Mouse (Mus musculus) embryonic facial prominence, embryonic 15.5 days (tissue): ENCODE results near the gene Mvb12b. TPM values are rescaled to one million over a fixed set of nuclear protein-coding genes. Genes with fewer than 3 reads are reported as not detected.

Experiments
- ATAC-seq: fragments of 200-750 bp; cut with Nextera tagmentation; 2 replicates; pipeline ENCODE4 v1.8.0; 2017; ENCODE audit warnings: low read depth, moderate TSS enrichment; ENCODE audit not compliant: insufficient number of reproducible peaks, low FRiP score, low TSS enrichment
- H3K27ac ChIP-seq: fragments of 300-500 bp; sonication (generic); replicated peaks from 2 replicates; pipeline ENCODE4 v1.5.1; 2015; ENCODE audit warnings: mild to moderate bottlenecking, inconsistent platforms
- H3K27me3 ChIP-seq: fragments of 300-500 bp; sonication (generic); 2 replicates; pipeline ENCODE4 v1.6.1; 2015; ENCODE audit warnings: inconsistent platforms
- H3K36me3 ChIP-seq: fragments of 300-500 bp; sonication (generic); 2 replicates; pipeline ENCODE4 v1.6.1; 2015; ENCODE audit warnings: mild to moderate bottlenecking, inconsistent platforms
- H3K4me1 ChIP-seq: fragments of 300-500 bp; sonication (generic); 2 replicates; pipeline ENCODE4 v1.6.1; 2015; ENCODE audit warnings: inconsistent platforms
- H3K4me2 ChIP-seq: fragments of 300-500 bp; sonication (generic); replicated peaks from 2 replicates; pipeline ENCODE4 v1.6.1; 2015; ENCODE audit warnings: mild to moderate bottlenecking, inconsistent platforms
- H3K4me3 ChIP-seq: fragments of 300-500 bp; sonication (generic); replicated peaks from 2 replicates; pipeline ENCODE4 v1.5.1; 2015; ENCODE audit warnings: mild to moderate bottlenecking, inconsistent platforms
- H3K9ac ChIP-seq: fragments of 300-500 bp; sonication (generic); 2 replicates; pipeline ENCODE4 v1.6.1; 2015; ENCODE audit warnings: inconsistent platforms
- H3K9me3 ChIP-seq: fragments of 300-500 bp; sonication (generic); replicated peaks from 2 replicates; pipeline ENCODE4 v1.6.1; 2016; ENCODE audit warnings: inconsistent platforms
- WGBS: fragments of 180-500 bp; shearing (Covaris S2); methylation state at CpG from one replicate; pipeline ENCODE4 v1.1.7; 2015; 5-methylcytosine and 5-hydroxymethylcytosine counted together
- polyA plus RNA-seq: library from polyadenylated mRNA; unstranded; fragments of >200 nt; fragmentation: Nextera tagmentation; extraction: Ambion mirVana; gene quantifications from 2 replicates; pipeline ENCODE4 v1.2.1, GENCODE M21; 2015

The Mvb12b gene
- polyA plus RNA-seq, 1 experiment from 2014 or later, result 22.8 TPM

- Histone ChIP-seq H3K27ac (no peak overlapping the region), H3K36me3 (no peaks in the 10 kb centered on the region), H3K9me3 (no peaks in the 10 kb centered on the region), H3K27me3 (no peaks in the 10 kb centered on the region), H3K9ac (no peak overlapping the region), H3K4me1 (peaks cover 32% of the 10 kb centered on the region), H3K4me2 (no peak overlapping the region), H3K4me3 (no peak overlapping the region)
- no peak for ATAC-seq
- 96% methylated on average over 5 of the region's 5 CpGs for WGBS
These were observed 79.7 kb downstream of the Mvb12b start for GRCm38 (mm10) chr2:33808032-33808431.

GRCm38 (mm10) chr2:33805640-33806039 lies 82.1 kb downstream of the Mvb12b start:
- Histone ChIP-seq H3K4me3 (no peak overlapping the region), H3K36me3 (peaks cover 13% of the 10 kb centered on the region), H3K9me3 (no peaks in the 10 kb centered on the region), H3K27ac (no peak overlapping the region), H3K27me3 (no peaks in the 10 kb centered on the region), H3K4me2 (no peak overlapping the region), H3K4me1 (peaks cover 12% of the 10 kb centered on the region; the same call in 1 of the 2 replicates), H3K9ac (no peak overlapping the region)
- no peak for ATAC-seq
- 76% methylated on average over 11 of the region's 11 CpGs for WGBS

GRCm38 (mm10) chr2:33803717-33804214 lies 84.0 kb downstream of the Mvb12b start:
- Histone ChIP-seq H3K9me3 (no peaks in the 10 kb centered on the region), H3K4me2 (no peak overlapping the region), H3K4me1 (peaks cover 5% of the 10 kb centered on the region; the same call in 1 of the 2 replicates), H3K9ac (no peak overlapping the region), H3K36me3 (peaks cover 13% of the 10 kb centered on the region), H3K27me3 (no peaks in the 10 kb centered on the region), H3K4me3 (no peak overlapping the region), H3K27ac (no peak overlapping the region)
- ATAC-seq, result no peak
- WGBS, result 67% methylated on average over 4 of the region's 4 CpGs

DNA sequence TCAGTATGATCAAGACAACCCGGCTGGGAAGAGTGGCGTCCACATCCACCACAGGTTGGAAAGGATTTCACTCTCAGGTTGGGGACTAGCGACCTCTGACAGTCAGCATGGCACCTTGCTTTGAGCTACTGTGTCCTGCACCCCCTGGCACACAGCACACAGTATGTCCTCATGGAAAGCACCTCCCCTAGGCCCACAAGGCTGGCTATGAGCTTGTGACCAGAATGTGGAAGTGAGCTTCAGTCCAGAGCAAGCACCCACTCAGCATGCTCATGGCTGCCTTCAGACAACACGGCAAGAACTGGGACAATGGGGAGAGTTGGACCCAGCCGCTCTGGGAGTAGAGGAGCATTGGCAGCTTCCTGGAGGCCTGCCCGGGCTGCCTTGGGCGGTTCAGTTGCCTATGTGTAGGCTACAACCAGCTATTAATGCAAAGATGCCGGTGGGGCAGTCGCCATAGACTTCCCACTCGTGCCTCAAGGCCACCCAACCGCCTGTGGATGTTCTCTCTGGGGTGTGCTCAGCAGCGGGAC lies 84.6 kb downstream of the Mvb12b start:
- no peak for ATAC-seq
- H3K4me2 ChIP-seq, result no peak overlapping the region
- H3K9ac ChIP-seq, result no peak overlapping the region
- H3K4me3 ChIP-seq, result no peak overlapping the region
- H3K9me3 ChIP-seq, result no peaks in the 10 kb centered on the region
- 87% methylated on average over 12 of the region's 12 CpGs for WGBS
- no peaks in the 10 kb centered on the region for H3K27me3 ChIP-seq
- peaks cover 17% of the 10 kb centered on the region for H3K36me3 ChIP-seq
- no peak overlapping the region for H3K27ac ChIP-seq
- H3K4me1 ChIP-seq, result peaks cover 5% of the 10 kb centered on the region; the same call in 1 of the 2 replicates

- no peak overlapping the region for H3K4me3 ChIP-seq
- H3K36me3 ChIP-seq, result peaks cover 19% of the 10 kb centered on the region
- ATAC-seq, result no peak
- no peak overlapping the region for H3K4me2 ChIP-seq
- H3K27ac ChIP-seq, result no peak overlapping the region
- peaks cover 5% of the 10 kb centered on the region; the same call in 1 of the 2 replicates for H3K4me1 ChIP-seq
- no peaks in the 10 kb centered on the region for H3K9me3 ChIP-seq
- WGBS, result 64% methylated on average over 13 of the region's 13 CpGs
- H3K9ac ChIP-seq, result no peak overlapping the region
- no peaks in the 10 kb centered on the region for H3K27me3 ChIP-seq
These were observed 86.0 kb downstream of the Mvb12b start for GRCm38 (mm10) chr2:33801760-33802159.

GRCm38 (mm10) chr2:33801336-33801735 lies 86.4 kb downstream of the Mvb12b start:
- Histone ChIP-seq H3K27me3 (no peaks in the 10 kb centered on the region), H3K27ac (no peak overlapping the region), H3K9ac (no peak overlapping the region), H3K36me3 (peaks cover 19% of the 10 kb centered on the region), H3K9me3 (no peaks in the 10 kb centered on the region), H3K4me3 (no peak overlapping the region), H3K4me2 (no peak overlapping the region), H3K4me1 (peaks cover 5% of the 10 kb centered on the region; the same call in 1 of the 2 replicates)
- WGBS, result 81% methylated on average over 8 of the region's 8 CpGs
- no peak for ATAC-seq

DNA sequence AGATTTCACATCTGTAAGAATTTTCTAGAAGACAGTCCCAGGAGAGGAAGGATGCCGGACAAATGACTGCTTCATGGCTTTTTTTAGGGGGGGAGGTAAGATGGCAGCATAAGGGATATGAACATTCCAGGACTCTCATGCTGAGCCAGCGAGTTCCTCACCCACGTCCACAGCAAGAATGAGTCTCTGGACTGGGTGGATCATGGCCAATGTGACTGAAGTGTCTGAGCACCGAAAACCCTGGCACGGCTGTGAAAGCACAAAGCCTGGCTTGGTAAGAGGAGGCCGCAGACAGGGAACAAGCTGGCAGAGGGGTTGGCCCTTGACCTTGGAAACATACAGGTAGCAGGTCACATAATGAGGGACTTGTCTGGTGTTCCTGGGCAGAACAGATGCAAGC lies 87.5 kb downstream of the Mvb12b start:
- no peak for ATAC-seq

DNA sequence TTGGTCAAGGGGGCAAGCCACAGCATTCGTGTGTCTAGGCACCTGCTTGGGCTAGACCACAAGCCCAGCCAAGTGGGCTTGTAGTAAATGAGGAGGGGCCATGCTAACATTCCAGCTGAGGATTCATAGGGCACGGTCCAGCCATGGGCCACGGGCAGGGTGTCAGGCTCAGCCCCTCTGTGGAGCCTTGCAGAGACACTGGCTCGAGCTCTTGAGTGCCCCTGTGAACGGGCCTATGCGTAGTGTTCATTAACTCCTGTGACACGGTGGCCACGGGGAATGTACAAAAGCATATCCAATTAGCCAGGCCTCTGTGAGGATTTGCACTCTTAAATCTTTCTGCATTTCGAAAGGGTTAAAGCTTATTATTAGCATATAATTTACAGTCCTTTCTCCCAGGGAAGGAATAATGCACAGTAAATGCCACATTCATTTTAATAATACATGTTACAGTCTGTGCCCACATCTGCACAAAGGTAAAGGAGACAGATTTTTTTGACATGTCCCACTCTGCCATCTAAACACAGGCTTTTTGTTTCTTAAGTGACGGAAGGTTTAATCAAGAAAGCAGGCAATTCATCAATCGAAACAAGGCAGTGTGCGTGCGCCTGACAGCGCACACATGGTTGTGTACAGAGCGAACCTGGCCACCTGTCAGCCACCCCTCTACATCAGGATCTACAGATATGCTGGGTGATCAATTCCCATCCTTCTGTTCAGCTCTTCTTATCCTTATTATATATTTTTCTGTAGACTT lies 91.9 kb downstream of the Mvb12b start:
- no peaks in the 10 kb centered on the region for H3K4me1 ChIP-seq
- H3K9me3 ChIP-seq, result no peaks in the 10 kb centered on the region
- no peak overlapping the region for H3K27ac ChIP-seq
- WGBS, result 83% methylated on average over 15 of the region's 15 CpGs
- no peaks in the 10 kb centered on the region for H3K27me3 ChIP-seq
- H3K36me3 ChIP-seq, result peaks cover 17% of the 10 kb centered on the region
- ATAC-seq, result no peak
- no peak overlapping the region for H3K9ac ChIP-seq
- no peak overlapping the region for H3K4me2 ChIP-seq
- H3K4me3 ChIP-seq, result no peak overlapping the region

More for the DNA sequence above, 87.5 kb downstream of the Mvb12b start:
- H3K9me3 ChIP-seq, result no peaks in the 10 kb centered on the region
- no peak overlapping the region for H3K27ac ChIP-seq
- H3K36me3 ChIP-seq, result peaks cover 19% of the 10 kb centered on the region
- H3K9ac ChIP-seq, result no peak overlapping the region
- H3K4me2 ChIP-seq, result no peak overlapping the region
- no peaks in the 10 kb centered on the region for H3K27me3 ChIP-seq
- H3K4me1 ChIP-seq, result peaks cover 5% of the 10 kb centered on the region; the same call in 1 of the 2 replicates
- H3K4me3 ChIP-seq, result no peak overlapping the region
- 82% methylated on average over 6 of the region's 6 CpGs for WGBS

DNA sequence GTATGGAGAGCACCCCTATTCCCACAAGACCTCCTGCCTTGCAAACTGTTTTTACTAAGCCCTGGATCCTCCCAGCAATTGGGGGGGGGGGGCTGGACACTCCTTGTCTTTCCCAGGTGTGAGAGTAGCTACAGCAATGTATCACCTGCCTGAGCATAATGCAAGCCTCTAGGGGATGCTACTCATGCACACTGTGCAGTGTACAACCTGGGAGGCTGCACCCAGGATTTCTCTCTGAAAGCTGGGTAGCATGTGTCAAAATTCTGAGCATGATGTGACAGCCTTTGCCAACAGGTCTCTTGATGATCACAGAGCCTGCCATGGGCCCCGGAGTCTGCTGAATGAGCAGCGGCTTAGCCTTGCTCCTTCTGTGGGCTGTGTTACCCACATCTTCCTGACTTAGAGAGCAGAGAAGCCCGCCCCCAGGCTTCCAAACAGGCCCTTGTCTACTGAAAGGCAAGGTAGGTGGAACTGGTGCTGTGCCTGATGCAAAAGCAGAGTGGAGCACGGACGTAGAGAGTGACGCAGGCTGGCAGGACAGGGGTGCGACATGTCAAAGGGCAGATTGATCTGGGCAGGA lies 92.7 kb downstream of the Mvb12b start:
- Histone ChIP-seq H3K9ac (no peak overlapping the region), H3K27me3 (no peaks in the 10 kb centered on the region), H3K4me3 (no peak overlapping the region), H3K36me3 (peaks cover 17% of the 10 kb centered on the region), H3K27ac (no peak overlapping the region), H3K9me3 (no peaks in the 10 kb centered on the region), H3K4me2 (no peak overlapping the region), H3K4me1 (no peaks in the 10 kb centered on the region)
- 84% methylated on average over 7 of the region's 7 CpGs for WGBS
- ATAC-seq, result no peak

GRCm38 (mm10) chr2:33794483-33794882 lies 93.3 kb downstream of the Mvb12b start:
- H3K4me3 ChIP-seq, result no peak overlapping the region

GRCm38 (mm10) chr2:33790301-33790700 lies 97.4 kb downstream of the Mvb12b start:
- H3K9me3 ChIP-seq, result no peaks in the 10 kb centered on the region
- no peak overlapping the region for H3K4me2 ChIP-seq
- peaks cover 11% of the 10 kb centered on the region for H3K36me3 ChIP-seq
- no peak overlapping the region for H3K4me3 ChIP-seq
- no peak for ATAC-seq
- no peaks in the 10 kb centered on the region for H3K27me3 ChIP-seq
- no peak overlapping the region for H3K27ac ChIP-seq
- peaks cover 5% of the 10 kb centered on the region; the same call in 1 of the 2 replicates for H3K4me1 ChIP-seq
- H3K9ac ChIP-seq, result no peak overlapping the region
- 55% methylated on average over 5 of the region's 5 CpGs for WGBS

More at GRCm38 (mm10) chr2:33794483-33794882, 93.3 kb downstream of the Mvb12b start:
- Histone ChIP-seq H3K27me3 (no peaks in the 10 kb centered on the region), H3K9ac (no peak overlapping the region), H3K36me3 (peaks cover 17% of the 10 kb centered on the region), H3K27ac (no peak overlapping the region), H3K9me3 (no peaks in the 10 kb centered on the region), H3K4me1 (no peaks in the 10 kb centered on the region), H3K4me2 (no peak overlapping the region)
- ATAC-seq, result no peak
- 66% methylated on average over 9 of the region's 9 CpGs for WGBS
